Mouse (Mus musculus) embryonic facial prominence, embryonic 13.5 days (tissue): ENCODE data around the gene Commd9. TPM values are rescaled to one million over a fixed set of nuclear protein-coding genes. Genes with fewer than 3 reads are reported as not detected.

Experiments used
- ATAC-seq: fragments of 200-750 bp; cut with Nextera tagmentation; 2 replicates; pipeline ENCODE4 v1.8.0; 2017; ENCODE audit warnings: low read depth; ENCODE audit not compliant: insufficient number of reproducible peaks, insufficient read depth, low FRiP score, low TSS enrichment
- H3K27ac ChIP-seq: fragments of 300-500 bp; sonication (generic); 2 replicates; pipeline ENCODE4 v1.5.1; 2015; ENCODE audit warnings: moderate library complexity, mild to moderate bottlenecking, inconsistent platforms
- H3K27me3 ChIP-seq: fragments of 300-500 bp; sonication (generic); 2 replicates; pipeline ENCODE4 v1.6.1; 2015; ENCODE audit warnings: mild to moderate bottlenecking, inconsistent platforms
- H3K36me3 ChIP-seq: fragments of 300-500 bp; sonication (generic); 2 replicates; pipeline ENCODE4 v1.6.1; 2015; ENCODE audit warnings: mild to moderate bottlenecking, inconsistent platforms
- H3K4me1 ChIP-seq: fragments of 300-500 bp; sonication (generic); 2 replicates; pipeline ENCODE4 v1.6.1; 2015; ENCODE audit warnings: inconsistent platforms
- H3K4me2 ChIP-seq: fragments of 300-500 bp; sonication (generic); 2 replicates; pipeline ENCODE4 v1.6.1; 2015; ENCODE audit warnings: moderate library complexity, mild to moderate bottlenecking, inconsistent platforms
- H3K4me3 ChIP-seq: fragments of 300-500 bp; sonication (generic); 2 replicates; pipeline ENCODE4 v1.5.1; 2015; ENCODE audit warnings: mild to moderate bottlenecking, inconsistent platforms
- H3K9ac ChIP-seq: fragments of 300-500 bp; sonication (generic); 2 replicates; pipeline ENCODE4 v1.6.1; 2015; ENCODE audit warnings: mild to moderate bottlenecking, inconsistent platforms
- H3K9me3 ChIP-seq: fragments of 300-500 bp; sonication (generic); 2 replicates; pipeline ENCODE4 v1.6.1; 2016; ENCODE audit warnings: inconsistent platforms
- WGBS: fragments of 180-500 bp; shearing (Covaris S2); methylation state at CpG from one replicate; pipeline ENCODE4 v1.1.7; 2015; ENCODE audit warnings: mixed read lengths; 5-methylcytosine and 5-hydroxymethylcytosine counted together
- polyA plus RNA-seq: library from polyadenylated mRNA; unstranded; fragments of >200 nt; fragmentation: Nextera tagmentation; extraction: Ambion mirVana; gene quantifications from 2 replicates; pipeline ENCODE4 v1.2.1, GENCODE M21; 2015

Gene Commd9
- polyA plus RNA-seq, 1 experiment from 2014 or later: 69.1 TPM

- peaks cover 11% of the 10 kb centered on the region for H3K4me1 ChIP-seq
- no peaks in the 10 kb centered on the region for H3K9me3 ChIP-seq
- no peak overlapping the region for H3K27ac ChIP-seq
- 90% methylated on average over 8 of the region's 8 CpGs for WGBS
- ATAC-seq: no peak
- H3K9ac ChIP-seq: no peak overlapping the region
- H3K36me3 ChIP-seq: no peaks in the 10 kb centered on the region
- no peak overlapping the region for H3K4me2 ChIP-seq
- H3K27me3 ChIP-seq: no peaks in the 10 kb centered on the region
- no peak overlapping the region for H3K4me3 ChIP-seq
Measured at GRCm38 (mm10) chr2:101888886-101889285, 2.8 kb downstream of the Commd9 start.

DNA sequence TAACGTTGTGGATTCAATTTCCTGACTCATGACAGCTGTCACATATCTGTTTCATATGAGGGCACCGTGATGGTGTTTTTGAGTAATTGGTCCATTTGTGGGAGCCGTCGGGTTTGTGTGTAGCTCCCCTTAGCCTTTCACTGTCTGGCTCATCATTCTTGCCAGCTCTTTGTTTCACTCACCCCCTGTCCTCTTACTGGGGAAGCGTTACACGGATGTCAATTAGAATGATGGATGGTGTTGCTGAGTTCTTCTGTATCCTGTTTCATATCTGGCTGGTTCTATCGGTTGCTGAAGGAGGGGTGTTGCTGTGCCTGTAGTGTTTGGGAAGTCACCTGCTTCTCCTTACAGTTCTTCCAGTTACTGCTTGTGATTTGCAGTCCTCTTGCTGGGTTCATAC lies 5.1 kb downstream of the Commd9 start:
- H3K27me3 ChIP-seq: no peaks in the 10 kb centered on the region
- 53% methylated on average over 7 of the region's 7 CpGs for WGBS
- no peak overlapping the region for H3K4me3 ChIP-seq
- no peak overlapping the region for H3K9ac ChIP-seq
- H3K27ac ChIP-seq: no peak overlapping the region
- H3K9me3 ChIP-seq: no peaks in the 10 kb centered on the region
- peaks cover 11% of the 10 kb centered on the region for H3K4me1 ChIP-seq
- H3K4me2 ChIP-seq: no peak overlapping the region
- no peak for ATAC-seq
- H3K36me3 ChIP-seq: peaks cover 10% of the 10 kb centered on the region

DNA sequence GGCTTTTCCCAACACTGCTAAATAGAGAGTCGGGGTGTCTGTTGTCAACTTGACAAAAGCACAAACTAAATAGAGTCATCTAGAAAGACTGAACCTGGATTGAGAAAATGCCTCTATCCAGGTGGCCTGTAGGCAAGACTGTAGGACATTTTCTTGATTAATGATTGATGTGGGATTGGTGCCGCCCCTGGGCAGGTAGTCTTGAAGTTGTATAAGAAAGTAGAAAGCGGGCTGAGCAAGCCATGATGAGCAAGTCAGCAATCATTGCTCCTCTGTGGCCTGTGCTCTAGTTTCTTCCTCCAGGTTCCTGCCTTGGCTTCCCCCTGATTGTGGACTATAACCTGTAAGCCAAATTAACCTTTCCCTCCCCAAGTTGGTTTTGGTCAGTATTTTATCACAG lies 8.1 kb downstream of the Commd9 start:
- no peaks in the 10 kb centered on the region for H3K9me3 ChIP-seq
- peaks cover 22% of the 10 kb centered on the region for H3K36me3 ChIP-seq
- H3K4me2 ChIP-seq: no peak overlapping the region
- no peaks in the 10 kb centered on the region for H3K4me1 ChIP-seq
- WGBS: 94% methylated on average over 3 of the region's 3 CpGs
- H3K27me3 ChIP-seq: no peaks in the 10 kb centered on the region
- no peak overlapping the region for H3K9ac ChIP-seq
- ATAC-seq: no peak
- no peak overlapping the region for H3K27ac ChIP-seq
- H3K4me3 ChIP-seq: no peak overlapping the region

DNA sequence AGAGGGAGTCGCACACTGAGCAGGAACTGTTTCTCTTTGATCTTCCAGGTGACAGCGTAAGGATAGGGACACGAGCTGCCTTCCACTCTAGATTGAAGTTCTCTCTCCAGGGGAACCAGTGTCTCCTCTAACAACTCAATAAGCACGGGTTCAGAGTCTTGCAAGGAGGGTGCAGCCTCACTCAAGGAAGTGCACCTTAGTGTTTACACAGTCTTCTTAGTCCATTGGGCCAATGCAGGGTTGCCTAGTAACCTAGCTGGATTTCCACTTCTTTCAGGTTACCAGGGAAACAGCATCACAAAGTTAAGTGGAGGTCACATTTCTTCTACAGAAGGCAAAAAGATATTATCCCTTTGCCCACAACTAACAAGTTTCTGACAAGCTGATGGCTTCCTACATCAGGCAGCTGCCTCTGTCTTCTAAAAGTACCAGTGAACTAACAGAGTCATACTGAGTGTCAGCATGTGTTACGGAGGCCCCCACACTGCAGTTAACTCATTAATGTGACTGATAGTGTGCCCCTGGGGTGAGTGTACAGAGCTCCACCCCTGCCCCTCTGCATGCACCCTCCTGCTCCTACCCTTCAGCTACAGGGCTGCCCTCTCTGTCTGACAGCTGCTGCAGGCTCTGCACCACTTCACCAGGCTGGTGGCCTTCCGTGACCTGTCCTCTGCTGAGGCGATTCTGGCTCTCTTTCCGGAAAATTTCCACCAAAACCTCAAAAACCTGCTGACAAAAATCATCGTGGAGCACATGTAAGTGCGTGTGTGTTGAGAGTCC lies 10.6 kb downstream of the Commd9 start:
- Histone ChIP-seq H3K36me3 (peaks cover 43% of the 10 kb centered on the region), H3K4me1 (no peaks in the 10 kb centered on the region), H3K27me3 (no peaks in the 10 kb centered on the region), H3K4me2 (no peak overlapping the region), H3K9ac (no peak overlapping the region), H3K27ac (no peak overlapping the region), H3K4me3 (no peak overlapping the region), H3K9me3 (no peaks in the 10 kb centered on the region)
- WGBS: 69% methylated on average over 10 of the region's 10 CpGs
- no peak for ATAC-seq

GRCm38 (mm10) chr2:101902196-101902595 lies 16.1 kb downstream of the Commd9 start:
- H3K4me2 ChIP-seq: no peak overlapping the region
- H3K9me3 ChIP-seq: no peaks in the 10 kb centered on the region
- no peak overlapping the region for H3K9ac ChIP-seq
- H3K27ac ChIP-seq: no peak overlapping the region
- peaks cover 28% of the 10 kb centered on the region for H3K36me3 ChIP-seq
- ATAC-seq: no peak
- 0 out of 2 replicates have a peak, but pooled peaks cover 11% of the 10 kb centered on the region for H3K4me1 ChIP-seq
- H3K27me3 ChIP-seq: no peaks in the 10 kb centered on the region
- WGBS: 79% methylated on average over 4 of the region's 4 CpGs
- no peak overlapping the region for H3K4me3 ChIP-seq

DNA sequence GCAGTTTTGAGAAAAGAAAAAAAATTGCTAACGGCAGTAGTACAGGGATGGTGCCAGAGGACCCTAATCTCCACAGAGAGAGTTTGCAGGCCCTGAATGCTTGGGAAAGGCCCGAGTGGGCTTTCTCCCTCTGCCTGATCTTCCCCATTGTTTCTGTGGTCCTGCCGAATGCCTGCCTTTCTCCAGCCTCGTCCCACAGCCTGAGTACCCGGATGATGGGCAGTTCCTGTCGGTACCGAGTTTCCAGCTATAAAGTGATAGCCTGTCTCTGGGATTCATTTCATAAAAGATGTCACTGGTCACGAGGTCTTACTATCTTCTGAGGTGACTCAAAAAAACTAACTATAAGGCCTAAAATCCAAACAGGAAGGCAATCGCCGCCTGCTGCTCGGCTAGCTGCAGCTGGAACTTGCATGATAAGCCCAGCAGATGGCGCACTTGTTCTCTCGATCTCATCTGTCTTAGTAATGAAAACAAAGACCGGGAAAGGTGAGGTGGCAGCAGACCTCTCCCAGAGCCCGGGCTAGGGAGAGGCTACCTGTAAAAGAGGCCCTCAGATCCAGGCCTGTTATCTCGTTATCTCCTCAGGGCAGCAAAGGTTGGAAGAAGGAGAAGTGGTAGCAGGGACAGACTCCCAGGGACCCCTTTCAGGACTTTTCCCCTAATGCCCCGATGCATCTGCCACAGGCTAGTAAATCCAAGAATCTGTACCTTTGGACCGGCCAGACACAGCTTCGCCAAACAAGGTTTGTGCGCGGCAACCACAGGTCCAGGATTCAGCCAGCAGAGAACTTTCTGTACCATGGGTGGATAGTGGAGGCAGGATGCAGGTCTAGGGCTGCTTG lies 19.7 kb downstream of the Commd9 start:
- Histone ChIP-seq H3K9ac (peak overlapping the region; percentile 63), H3K36me3 (peaks cover 18% of the 10 kb centered on the region), H3K4me2 (peak overlapping the region; percentile 57), H3K4me1 (0 out of 2 replicates have a peak, but pooled peaks cover 11% of the 10 kb centered on the region), H3K27ac (no peak overlapping the region), H3K9me3 (no peaks in the 10 kb centered on the region), H3K4me3 (peak overlapping the region; percentile 27), H3K27me3 (no peaks in the 10 kb centered on the region)
- WGBS: 21% methylated on average over 21 of the region's 21 CpGs
- ATAC-seq: peak; percentile 27; the same call in 1 of the 2 replicates

DNA sequence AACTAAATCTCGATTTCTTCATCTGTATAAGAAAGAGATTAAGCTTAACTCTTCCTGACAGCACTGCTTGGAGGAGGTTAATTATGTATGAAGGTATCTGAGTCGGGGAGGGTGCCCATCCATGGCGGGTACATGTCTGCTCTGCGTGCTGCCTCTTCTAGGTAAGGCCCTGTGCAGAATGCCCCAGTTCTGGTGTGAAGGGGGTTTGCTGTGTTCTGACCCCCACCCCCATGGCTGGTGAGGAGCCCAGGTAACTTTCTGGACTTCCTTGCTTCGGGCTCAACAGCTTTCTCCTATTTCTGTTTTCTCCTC lies 20.3 kb downstream of the Commd9 start:
- H3K36me3 ChIP-seq: peaks cover 13% of the 10 kb centered on the region
- H3K4me3 ChIP-seq: no peak overlapping the region
- peak overlapping the region; percentile 63; the same call in 1 of the 2 replicates for H3K9ac ChIP-seq
- no peak for ATAC-seq
- no peaks in the 10 kb centered on the region for H3K9me3 ChIP-seq
- 0 out of 2 replicates have a peak, but pooled peaks cover 11% of the 10 kb centered on the region for H3K4me1 ChIP-seq
- H3K27ac ChIP-seq: no peak overlapping the region
- WGBS: 46% methylated on average over 5 of the region's 5 CpGs
- no peaks in the 10 kb centered on the region for H3K27me3 ChIP-seq
- peak overlapping the region; percentile 57 for H3K4me2 ChIP-seq

- 79% methylated on average over 10 of the region's 10 CpGs for WGBS
- Histone ChIP-seq H3K4me1 (0 out of 2 replicates have a peak, but pooled peaks cover 11% of the 10 kb centered on the region), H3K36me3 (0 out of 2 replicates have a peak, but pooled peaks cover 5% of the 10 kb centered on the region), H3K9me3 (no peaks in the 10 kb centered on the region), H3K27me3 (no peaks in the 10 kb centered on the region), H3K4me3 (no peak overlapping the region), H3K9ac (no peak overlapping the region), H3K27ac (no peak overlapping the region), H3K4me2 (no peak overlapping the region)
- ATAC-seq: no peak; the same call in 1 of the 2 replicates
Measured at GRCm38 (mm10) chr2:101907386-101908022, 21.5 kb downstream of the Commd9 start.

GRCm38 (mm10) chr2:101908773-101909172 lies 22.7 kb downstream of the Commd9 start:
- Histone ChIP-seq H3K4me1 (0 out of 2 replicates have a peak, but pooled peaks cover 11% of the 10 kb centered on the region), H3K4me3 (no peak overlapping the region), H3K36me3 (0 out of 2 replicates have a peak, but pooled peaks cover 5% of the 10 kb centered on the region), H3K27ac (no peak overlapping the region), H3K27me3 (no peaks in the 10 kb centered on the region), H3K9ac (no peak overlapping the region), H3K9me3 (no peaks in the 10 kb centered on the region), H3K4me2 (no peak overlapping the region)
- no peak for ATAC-seq
- 83% methylated on average over 13 of the region's 13 CpGs for WGBS

GRCm38 (mm10) chr2:101909326-101910080 lies 23.5 kb downstream of the Commd9 start:
- 92% methylated on average over 15 of the region's 15 CpGs for WGBS
- Histone ChIP-seq H3K4me2 (no peak overlapping the region), H3K9ac (no peak overlapping the region), H3K9me3 (no peaks in the 10 kb centered on the region), H3K4me3 (no peak overlapping the region), H3K27me3 (no peaks in the 10 kb centered on the region), H3K36me3 (0 out of 2 replicates have a peak, but pooled peaks cover 5% of the 10 kb centered on the region), H3K27ac (no peak overlapping the region), H3K4me1 (0 out of 2 replicates have a peak, but pooled peaks cover 11% of the 10 kb centered on the region)
- ATAC-seq: no peak

GRCm38 (mm10) chr2:101918518-101918917 lies 32.5 kb downstream of the Commd9 start:
- 0 out of 2 replicates have a peak, but pooled peaks cover 8% of the 10 kb centered on the region for H3K4me1 ChIP-seq
- no peaks in the 10 kb centered on the region for H3K9me3 ChIP-seq
- H3K27me3 ChIP-seq: no peaks in the 10 kb centered on the region
- no peak overlapping the region for H3K4me3 ChIP-seq
- WGBS: 69% methylated on average over 7 of the region's 7 CpGs
- no peak for ATAC-seq
- no peak overlapping the region for H3K4me2 ChIP-seq
- H3K27ac ChIP-seq: no peak overlapping the region
- no peak overlapping the region for H3K9ac ChIP-seq
- H3K36me3 ChIP-seq: no peaks in the 10 kb centered on the region
